Mouse (Mus musculus) megakaryocyte, embryonic 14.5 days (primary cell): ENCODE measurements around the gene Prelid3b. TPM values are rescaled to one million over a fixed set of nuclear protein-coding genes. Genes with fewer than 3 reads are reported as not detected.
A peak's percentile ranks its signal among the peaks of the same experiment; 100 is the strongest.

ENCODE experiments used
- H3K27me3 ChIP-seq: replicated peaks from 2 replicates; pipeline ENCODE3; 2012; ENCODE audit warnings: inconsistent platforms
- H3K36me3 ChIP-seq: replicated peaks from 2 replicates; pipeline ENCODE3; 2012; ENCODE audit warnings: low read length, inconsistent platforms, mixed read lengths
- H3K4me1 ChIP-seq: 2 replicates; pipeline ENCODE4 v1.6.1; 2012; ENCODE audit warnings: inconsistent platforms
- H3K4me3 ChIP-seq: replicated peaks from 2 replicates; pipeline ENCODE3; 2012; ENCODE audit warnings: moderate library complexity, mild to moderate bottlenecking, inconsistent platforms
- H3K9me3 ChIP-seq: 2 replicates; pipeline ENCODE4 v1.6.1; 2012; ENCODE audit warnings: inconsistent platforms
- FLI1 ChIP-seq: IDR thresholded peaks from 2 replicates; pipeline ENCODE4 v1.6.1; 2012; ENCODE audit warnings: low read length, inconsistent platforms, mixed read lengths
- GATA1 ChIP-seq: IDR thresholded peaks from 3 replicates; pipeline ENCODE4 v1.6.1; 2012; ENCODE audit warnings: mixed read lengths, low read length, inconsistent platforms, borderline replicate concordance
- polyA plus RNA-seq: library from polyadenylated mRNA; stranded (reverse); fragments of >175 nt; gene quantifications from 2 replicates; pipeline ENCODE4 v1.2.3, GENCODE M21; 2012; ENCODE audit warnings: low replicate concordance; ENCODE audit not compliant: insufficient read depth

Gene Prelid3b
- polyA plus RNA-seq, 1 experiment: 30.0 TPM

- Histone ChIP-seq H3K4me1 (no peaks in the 10 kb centered on the region), H3K27me3 (peaks cover 5% of the 10 kb centered on the region), H3K9me3 (no peaks in the 10 kb centered on the region), H3K36me3 (no peaks in the 10 kb centered on the region), H3K4me3 (no peak overlapping the region)
- TF ChIP-seq GATA1 (no peak), FLI1 (no peak)
Measured at GRCm38 (mm10) chr2:174501517-174501916, 28.6 kb upstream of the Prelid3b start.

GRCm38 (mm10) chr2:174500814-174501503 lies 28.1 kb upstream of the Prelid3b start:
- Histone ChIP-seq H3K36me3 (no peaks in the 10 kb centered on the region), H3K4me1 (no peaks in the 10 kb centered on the region), H3K27me3 (peaks cover 5% of the 10 kb centered on the region), H3K9me3 (no peaks in the 10 kb centered on the region), H3K4me3 (no peak overlapping the region)
- no peak for TF ChIP-seq FLI1
- no peak for TF ChIP-seq GATA1

GRCm38 (mm10) chr2:174492858-174493257 lies 20.0 kb upstream of the Prelid3b start:
- H3K36me3 ChIP-seq: no peaks in the 10 kb centered on the region
- TF ChIP-seq FLI1 (no peak), GATA1 (no peak)
- H3K4me1 ChIP-seq: no peaks in the 10 kb centered on the region
- no peaks in the 10 kb centered on the region for H3K27me3 ChIP-seq
- H3K4me3 ChIP-seq: no peak overlapping the region
- no peaks in the 10 kb centered on the region; the same call in 1 of the 2 replicates for H3K9me3 ChIP-seq

GRCm38 (mm10) chr2:174487005-174487404 lies 14.1 kb upstream of the Prelid3b start:
- Histone ChIP-seq H3K36me3 (no peaks in the 10 kb centered on the region), H3K9me3 (peaks cover 2% of the 10 kb centered on the region; the same call in 1 of the 2 replicates), H3K4me3 (no peak overlapping the region), H3K4me1 (no peaks in the 10 kb centered on the region), H3K27me3 (peaks cover 9% of the 10 kb centered on the region)
- TF ChIP-seq GATA1 (no peak), FLI1 (no peak)

- Histone ChIP-seq H3K27me3 (peaks cover 16% of the 10 kb centered on the region), H3K9me3 (peaks cover 4% of the 10 kb centered on the region), H3K4me1 (peaks cover 9% of the 10 kb centered on the region), H3K36me3 (no peaks in the 10 kb centered on the region), H3K4me3 (no peak overlapping the region)
- no peak for TF ChIP-seq GATA1
- no peak for TF ChIP-seq FLI1
Measured at GRCm38 (mm10) chr2:174478746-174479145, 5.9 kb upstream of the Prelid3b start.

- Histone ChIP-seq H3K9me3 (peaks cover 4% of the 10 kb centered on the region), H3K36me3 (no peaks in the 10 kb centered on the region), H3K4me3 (no peak overlapping the region), H3K4me1 (peaks cover 16% of the 10 kb centered on the region), H3K27me3 (peaks cover 12% of the 10 kb centered on the region)
- TF ChIP-seq GATA1 (no peak), FLI1 (no peak)
Measured at GRCm38 (mm10) chr2:174477543-174478319, 4.8 kb upstream of the Prelid3b start.

- H3K36me3 ChIP-seq: peaks cover 31% of the 10 kb centered on the region
- peaks cover 56% of the 10 kb centered on the region for H3K4me1 ChIP-seq
- no peaks in the 10 kb centered on the region for H3K9me3 ChIP-seq
- H3K27me3 ChIP-seq: peaks cover 6% of the 10 kb centered on the region
- TF ChIP-seq GATA1: no peak
- peak overlapping the region; percentile 95 for H3K4me3 ChIP-seq
Measured at GRCm38 (mm10) chr2:174473550-174473927, 658 bp upstream of the Prelid3b start.

GRCm38 (mm10) chr2:174472407-174472806 lies 474 bp downstream of the Prelid3b start:
- no peaks in the 10 kb centered on the region for H3K9me3 ChIP-seq
- peaks cover 4% of the 10 kb centered on the region for H3K27me3 ChIP-seq
- TF ChIP-seq FLI1 (no peak), GATA1 (no peak)
- H3K4me3 ChIP-seq: peak overlapping the region; percentile 95
- H3K36me3 ChIP-seq: peaks cover 41% of the 10 kb centered on the region
- peaks cover 64% of the 10 kb centered on the region for H3K4me1 ChIP-seq

GRCm38 (mm10) chr2:174470786-174471405 lies 2.0 kb downstream of the Prelid3b start:
- Histone ChIP-seq H3K9me3 (no peaks in the 10 kb centered on the region), H3K4me3 (peak overlapping the region; percentile 48), H3K4me1 (peaks cover 68% of the 10 kb centered on the region), H3K36me3 (peaks cover 56% of the 10 kb centered on the region), H3K27me3 (no peaks in the 10 kb centered on the region)
- no peak for TF ChIP-seq GATA1

GRCm38 (mm10) chr2:174470333-174470732 lies 2.5 kb downstream of the Prelid3b start:
- Histone ChIP-seq H3K36me3 (peaks cover 62% of the 10 kb centered on the region), H3K27me3 (no peaks in the 10 kb centered on the region), H3K4me1 (peaks cover 72% of the 10 kb centered on the region), H3K4me3 (no peak overlapping the region), H3K9me3 (no peaks in the 10 kb centered on the region)
- no peak for TF ChIP-seq FLI1
- no peak for TF ChIP-seq GATA1
